Mouse (Mus musculus) liver, embryonic 16.5 days (tissue): ENCODE results near the gene Mgmt. TPM values are rescaled to one million over a fixed set of nuclear protein-coding genes. Genes with fewer than 3 reads are reported as not detected.

Experiments used
- ATAC-seq: fragments of 200-750 bp; cut with Nextera tagmentation; 2 replicates; pipeline ENCODE4 v1.8.0; 2017; ENCODE audit warnings: low read depth, mild to moderate bottlenecking, moderate number of reproducible peaks, moderate library complexity
- H3K27ac ChIP-seq: fragments of 300-500 bp; sonication (generic); 2 replicates; pipeline ENCODE4 v1.5.1; 2014; ENCODE audit warnings: mild to moderate bottlenecking, low read length
- H3K27me3 ChIP-seq: fragments of 300-500 bp; sonication (generic); 2 replicates; pipeline ENCODE4 v1.6.1; 2014; ENCODE audit warnings: low read depth, low read length, mixed read lengths; ENCODE audit not compliant: control insufficient read depth, insufficient read depth
- H3K36me3 ChIP-seq: fragments of 300-500 bp; sonication (generic); 2 replicates; pipeline ENCODE4 v1.6.1; 2014; ENCODE audit warnings: mild to moderate bottlenecking; ENCODE audit not compliant: control insufficient read depth, insufficient read depth
- H3K4me1 ChIP-seq: fragments of 300-500 bp; sonication (generic); 2 replicates; pipeline ENCODE4 v1.6.1; 2014; ENCODE audit warnings: low read depth, low read length, mixed read lengths; ENCODE audit not compliant: control insufficient read depth
- H3K4me2 ChIP-seq: fragments of 300-500 bp; sonication (generic); 2 replicates; pipeline ENCODE4 v1.6.1; 2014; ENCODE audit warnings: low read depth, low read length, mixed read lengths
- H3K4me3 ChIP-seq: fragments of 300-500 bp; sonication (generic); 2 replicates; pipeline ENCODE4 v1.5.1; 2014; ENCODE audit warnings: low read depth, mild to moderate bottlenecking, low read length
- H3K9ac ChIP-seq: fragments of 300-500 bp; sonication (generic); 2 replicates; pipeline ENCODE4 v1.6.1; 2014; ENCODE audit warnings: low read depth, low read length
- H3K9me3 ChIP-seq: fragments of 300-500 bp; sonication (generic); replicated peaks from 2 replicates; pipeline ENCODE4 v1.6.1; 2016; ENCODE audit warnings: low read length; ENCODE audit not compliant: control insufficient read depth
- WGBS: fragments of 180-500 bp; shearing (Covaris S2); extraction: QIAGEN DNeasy Blood & Tissue Kit; methylation state at CpG from one replicate; pipeline ENCODE4 v1.1.7; 2014; ENCODE audit not compliant: insufficient replicate concordance; 5-methylcytosine and 5-hydroxymethylcytosine counted together
- polyA plus RNA-seq: library from polyadenylated mRNA; unstranded; fragments of >200 nt; fragmentation: Nextera tagmentation; extraction: Ambion mirVana; gene quantifications from 2 replicates; pipeline ENCODE4 v1.2.1, GENCODE M21; 2015

The Mgmt gene
- polyA plus RNA-seq, 1 experiment from 2014 or later, result 3.2 TPM

DNA sequence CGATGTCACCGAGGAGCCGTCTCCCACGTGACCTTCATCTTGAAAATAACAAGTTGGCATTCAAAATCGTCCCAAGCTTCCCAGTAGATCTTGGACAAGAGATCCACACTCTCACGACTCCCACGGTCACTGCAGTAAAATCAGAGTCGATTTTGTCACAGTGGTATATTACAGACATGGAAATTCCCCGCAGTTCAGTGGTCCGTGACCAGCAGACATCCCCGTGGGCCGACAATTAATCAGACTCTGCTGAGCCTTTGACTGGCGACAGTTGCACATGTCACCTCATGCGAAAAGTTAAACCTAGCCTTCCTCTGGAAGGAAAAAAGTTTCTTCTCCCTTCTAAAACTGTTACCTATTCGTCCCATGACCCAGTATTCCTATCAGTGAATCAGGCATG lies 106.8 kb downstream of the Mgmt start:
- no peak overlapping the region for H3K4me3 ChIP-seq
- no peak overlapping the region for H3K27ac ChIP-seq
- ATAC-seq, result no peak
- H3K4me1 ChIP-seq, result no peaks in the 10 kb centered on the region
- WGBS, result 68% methylated on average over 15 of the region's 15 CpGs
- no peaks in the 10 kb centered on the region for H3K36me3 ChIP-seq
- no peak overlapping the region for H3K4me2 ChIP-seq
- no peak overlapping the region for H3K9ac ChIP-seq
- H3K27me3 ChIP-seq, result no peaks in the 10 kb centered on the region
- H3K9me3 ChIP-seq, result no peaks in the 10 kb centered on the region

DNA sequence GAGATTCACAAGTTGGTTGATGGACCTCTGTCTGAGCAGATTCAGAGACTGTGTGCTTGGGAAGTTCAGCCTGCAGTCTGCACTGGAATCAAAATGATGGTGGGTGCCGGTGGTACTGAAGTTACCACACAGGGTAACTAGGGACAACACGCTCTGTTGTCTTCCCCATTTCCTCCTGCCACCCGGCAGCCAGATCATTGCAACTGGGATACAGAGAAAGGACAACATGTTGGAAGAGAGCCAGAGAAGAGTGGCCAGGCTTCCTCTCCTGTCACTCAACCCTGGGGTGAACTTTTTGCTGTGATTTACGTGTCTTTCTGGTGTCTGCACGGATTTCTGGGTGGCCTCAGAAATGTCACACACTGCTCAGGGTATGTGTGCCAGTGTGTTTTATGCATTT lies 107.4 kb downstream of the Mgmt start:
- H3K4me1 ChIP-seq, result no peaks in the 10 kb centered on the region
- no peak overlapping the region for H3K4me3 ChIP-seq
- no peak overlapping the region for H3K9ac ChIP-seq
- WGBS, result 39% methylated on average over 5 of the region's 5 CpGs
- no peaks in the 10 kb centered on the region for H3K27me3 ChIP-seq
- no peak overlapping the region for H3K27ac ChIP-seq
- H3K36me3 ChIP-seq, result no peaks in the 10 kb centered on the region
- no peak for ATAC-seq
- no peaks in the 10 kb centered on the region for H3K9me3 ChIP-seq
- H3K4me2 ChIP-seq, result no peak overlapping the region

DNA sequence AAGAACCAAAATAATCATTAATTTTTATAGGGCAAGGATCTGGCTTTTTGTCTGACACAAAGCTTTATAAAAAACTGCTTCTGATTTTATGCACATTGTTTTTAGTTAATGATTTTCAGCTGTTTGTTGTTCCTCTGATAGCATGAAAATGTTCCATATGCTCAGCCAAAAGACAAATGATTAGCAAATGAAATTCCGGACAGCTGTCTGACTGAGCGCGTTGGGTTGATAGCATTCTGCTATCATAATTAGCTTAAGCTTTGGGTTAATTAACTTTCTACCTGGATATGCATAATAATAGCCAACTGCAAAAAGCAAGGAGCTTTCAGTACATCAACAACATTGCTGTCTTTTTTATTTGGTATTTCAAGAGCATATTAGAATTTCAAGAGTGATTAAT lies 108.0 kb downstream of the Mgmt start:
- no peaks in the 10 kb centered on the region for H3K4me1 ChIP-seq
- no peaks in the 10 kb centered on the region for H3K9me3 ChIP-seq
- H3K4me2 ChIP-seq, result no peak overlapping the region
- no peak overlapping the region for H3K27ac ChIP-seq
- no peak for ATAC-seq
- no peaks in the 10 kb centered on the region for H3K36me3 ChIP-seq
- H3K4me3 ChIP-seq, result no peak overlapping the region
- H3K27me3 ChIP-seq, result no peaks in the 10 kb centered on the region
- no peak overlapping the region for H3K9ac ChIP-seq
- WGBS, result 82% methylated on average over 3 of the region's 3 CpGs

DNA sequence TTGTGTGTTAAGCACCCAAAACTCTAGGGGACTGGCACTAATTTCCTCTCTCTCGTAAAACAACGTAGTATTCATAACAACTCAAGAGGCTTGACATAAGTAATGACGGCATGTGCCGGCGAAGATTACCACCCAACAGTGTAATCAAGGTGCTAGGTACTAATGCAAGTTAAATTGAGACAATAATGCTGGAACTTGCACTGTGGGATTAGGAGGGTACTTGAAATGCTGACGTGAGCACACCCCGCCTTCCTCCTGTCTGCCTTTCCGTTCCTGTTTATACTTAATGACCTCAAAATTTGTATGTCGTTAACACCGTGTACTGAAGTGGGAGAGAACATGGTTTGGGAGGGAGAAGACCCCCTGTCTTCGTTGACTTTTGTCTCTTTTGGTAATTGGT lies 110.9 kb downstream of the Mgmt start:
- H3K9me3 ChIP-seq, result no peaks in the 10 kb centered on the region
- no peaks in the 10 kb centered on the region for H3K36me3 ChIP-seq
- no peaks in the 10 kb centered on the region for H3K4me1 ChIP-seq
- ATAC-seq, result no peak
- H3K27ac ChIP-seq, result no peak overlapping the region
- no peak overlapping the region for H3K4me3 ChIP-seq
- WGBS, result 63% methylated on average over 11 of the region's 11 CpGs
- H3K9ac ChIP-seq, result no peak overlapping the region
- H3K27me3 ChIP-seq, result no peaks in the 10 kb centered on the region
- H3K4me2 ChIP-seq, result no peak overlapping the region

DNA sequence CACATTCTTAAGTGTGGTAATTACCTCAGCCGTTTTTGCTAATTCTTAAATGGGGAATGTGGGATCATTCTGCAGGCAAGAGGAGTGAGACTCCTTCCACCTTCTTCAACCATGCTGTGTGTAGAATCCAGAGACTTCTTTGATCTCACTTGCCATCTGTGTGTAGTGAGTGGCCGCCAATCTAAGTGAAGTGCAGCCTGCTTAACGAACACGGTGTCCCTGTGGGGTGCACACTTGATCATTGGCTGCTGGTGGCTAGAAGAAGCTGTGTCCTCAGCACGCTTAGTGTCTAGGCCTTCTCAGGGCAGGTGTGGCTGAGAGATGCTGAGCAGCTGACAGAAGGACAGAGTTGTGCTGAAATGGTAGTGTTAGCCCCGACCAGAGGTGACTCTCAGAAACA lies 113.9 kb downstream of the Mgmt start:
- Histone ChIP-seq H3K4me3 (no peak overlapping the region), H3K4me1 (no peaks in the 10 kb centered on the region), H3K27ac (no peak overlapping the region), H3K27me3 (no peaks in the 10 kb centered on the region), H3K9me3 (no peaks in the 10 kb centered on the region), H3K36me3 (no peaks in the 10 kb centered on the region), H3K9ac (no peak overlapping the region), H3K4me2 (no peak overlapping the region)
- no peak for ATAC-seq
- WGBS, result 58% methylated on average over 6 of the region's 6 CpGs

DNA sequence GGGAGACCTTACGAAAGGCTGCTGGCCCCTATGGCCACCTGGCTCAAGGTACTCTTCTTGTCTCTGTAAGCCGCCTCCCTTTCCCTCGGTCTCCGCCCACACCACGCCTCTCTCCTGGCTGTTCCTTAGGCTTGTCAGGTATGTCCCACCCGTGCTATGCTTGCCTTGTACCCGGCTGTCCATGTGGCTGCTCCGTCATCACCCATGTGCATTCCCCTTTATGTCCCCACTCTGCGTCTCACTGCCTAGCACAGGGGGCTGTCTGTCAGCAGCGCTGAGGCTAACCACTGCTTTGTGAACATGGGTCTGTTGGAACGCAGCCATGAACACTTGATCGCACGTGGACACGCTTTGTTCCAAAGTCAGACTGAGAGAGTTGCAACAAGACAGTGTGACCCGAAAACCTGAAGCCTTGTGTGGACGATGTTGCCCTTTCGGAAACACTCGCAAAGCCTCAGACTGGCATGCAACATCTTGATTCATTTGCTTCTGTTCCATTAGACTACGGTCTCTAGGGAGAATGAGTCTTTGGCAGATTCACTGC lies 115.4 kb downstream of the Mgmt start:
- Histone ChIP-seq H3K27ac (no peak overlapping the region), H3K36me3 (no peaks in the 10 kb centered on the region), H3K4me3 (no peak overlapping the region), H3K9me3 (no peaks in the 10 kb centered on the region), H3K4me2 (no peak overlapping the region), H3K27me3 (no peaks in the 10 kb centered on the region), H3K4me1 (no peaks in the 10 kb centered on the region), H3K9ac (no peak overlapping the region)
- 82% methylated on average over 19 of the region's 19 CpGs for WGBS
- no peak for ATAC-seq

DNA sequence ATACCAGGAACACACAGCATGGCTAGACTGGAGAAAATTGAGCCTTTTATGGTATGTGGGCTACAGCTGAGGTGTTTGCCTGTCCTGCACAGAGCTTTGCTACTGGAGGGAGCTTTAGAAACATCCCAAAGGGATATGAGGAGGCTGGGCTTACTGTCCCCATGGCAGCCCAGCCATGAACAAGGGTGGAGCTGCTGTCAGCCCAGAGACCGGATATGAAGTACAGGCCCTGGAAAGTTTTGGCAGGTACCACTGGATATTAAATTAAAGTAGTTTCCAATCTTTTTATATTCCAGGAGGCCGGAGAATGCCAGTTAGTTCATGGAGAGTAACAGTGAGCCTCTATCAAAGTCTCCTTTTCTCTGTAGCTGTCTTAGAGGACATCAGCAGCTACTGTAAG lies 116.0 kb downstream of the Mgmt start:
- WGBS, result 61% methylated on average over 2 of the region's 2 CpGs
- H3K4me1 ChIP-seq, result no peaks in the 10 kb centered on the region
- no peak overlapping the region for H3K9ac ChIP-seq
- no peak overlapping the region for H3K4me3 ChIP-seq
- no peaks in the 10 kb centered on the region for H3K9me3 ChIP-seq
- no peak overlapping the region for H3K4me2 ChIP-seq
- no peak for ATAC-seq
- H3K27ac ChIP-seq, result no peak overlapping the region
- H3K27me3 ChIP-seq, result no peaks in the 10 kb centered on the region
- H3K36me3 ChIP-seq, result no peaks in the 10 kb centered on the region

DNA sequence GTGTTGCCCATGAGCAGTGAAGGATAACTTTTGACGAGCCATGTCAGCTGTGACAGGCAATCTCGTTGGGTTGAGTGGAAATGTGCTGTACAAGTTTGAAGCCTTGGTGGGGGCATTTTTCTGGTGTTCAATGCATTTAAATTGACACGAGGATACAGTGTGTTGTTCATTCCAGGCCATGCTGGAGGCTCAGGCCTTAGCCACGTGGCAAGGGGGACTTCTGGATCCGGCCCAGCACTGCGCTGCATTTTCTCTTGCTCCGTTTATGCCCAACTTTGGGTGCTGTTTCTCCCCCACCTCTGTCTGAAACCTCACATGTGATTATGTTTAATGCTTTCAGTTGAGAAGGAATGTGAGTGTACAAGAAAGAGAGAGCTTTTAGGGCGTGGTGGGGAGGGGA lies 118.3 kb downstream of the Mgmt start:
- Histone ChIP-seq H3K9ac (no peak overlapping the region), H3K27me3 (no peaks in the 10 kb centered on the region), H3K27ac (no peak overlapping the region), H3K36me3 (no peaks in the 10 kb centered on the region), H3K4me2 (no peak overlapping the region), H3K4me3 (no peak overlapping the region), H3K9me3 (no peaks in the 10 kb centered on the region), H3K4me1 (no peaks in the 10 kb centered on the region)
- WGBS, result 68% methylated on average over 8 of the region's 8 CpGs
- ATAC-seq, result no peak

DNA sequence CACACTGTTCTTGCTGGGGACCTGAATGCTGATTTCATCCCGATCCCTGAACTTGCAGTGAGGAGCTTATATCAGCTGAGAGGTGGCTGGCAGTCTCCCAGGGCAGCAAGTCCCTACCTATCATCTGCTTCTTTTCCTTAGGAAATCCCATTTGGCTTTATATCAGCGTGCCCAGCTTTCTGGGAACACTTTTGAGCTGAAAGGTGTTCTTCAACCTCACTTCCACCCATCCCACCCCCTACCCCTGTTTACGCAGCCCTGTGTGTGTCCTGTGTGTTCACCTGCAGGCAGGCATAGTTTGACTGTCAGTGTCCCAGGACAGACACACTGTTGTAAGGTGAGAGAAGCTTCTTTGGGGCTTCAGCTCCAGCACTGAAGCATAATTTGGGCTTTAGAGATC lies 119.0 kb downstream of the Mgmt start:
- Histone ChIP-seq H3K9ac (no peak overlapping the region), H3K4me3 (no peak overlapping the region), H3K36me3 (no peaks in the 10 kb centered on the region), H3K27me3 (no peaks in the 10 kb centered on the region), H3K4me1 (no peaks in the 10 kb centered on the region), H3K27ac (no peak overlapping the region), H3K4me2 (no peak overlapping the region), H3K9me3 (no peaks in the 10 kb centered on the region)
- no peak for ATAC-seq
- WGBS, result 60% methylated on average over 3 of the region's 3 CpGs
